Mouse (Mus musculus): ENCODE results near the gene Kbtbd12.

- no peak for TF ChIP-seq CTCF (IDR thresholded peaks at IDR 0.05; ENCODE audit: low read depth, low read length)
- TF ChIP-seq POLR2A (IDR thresholded peaks at IDR 0.05; ENCODE audit: extremely low read depth, insufficient read depth, low read length), result no peak
Measured at GRCm38 (mm10) chr6:88596108-88596507, 41.6 kb downstream of the Kbtbd12 start.

All from liver, adult 2 months (tissue).